Mouse (Mus musculus): ENCODE results near the gene Ndrg3. TPM values are rescaled to one million over a fixed set of nuclear protein-coding genes. Genes with fewer than 3 reads are reported as not detected.
"Not testable (repeated sequence)": the region's sequence is repeated elsewhere in the genome, so short reads cannot be mapped to it uniquely, and the experiment has no call there.

Gene Ndrg3
- polyA plus RNA-seq, 1 experiment from 2014 or later, result 57.9 TPM

DNA sequence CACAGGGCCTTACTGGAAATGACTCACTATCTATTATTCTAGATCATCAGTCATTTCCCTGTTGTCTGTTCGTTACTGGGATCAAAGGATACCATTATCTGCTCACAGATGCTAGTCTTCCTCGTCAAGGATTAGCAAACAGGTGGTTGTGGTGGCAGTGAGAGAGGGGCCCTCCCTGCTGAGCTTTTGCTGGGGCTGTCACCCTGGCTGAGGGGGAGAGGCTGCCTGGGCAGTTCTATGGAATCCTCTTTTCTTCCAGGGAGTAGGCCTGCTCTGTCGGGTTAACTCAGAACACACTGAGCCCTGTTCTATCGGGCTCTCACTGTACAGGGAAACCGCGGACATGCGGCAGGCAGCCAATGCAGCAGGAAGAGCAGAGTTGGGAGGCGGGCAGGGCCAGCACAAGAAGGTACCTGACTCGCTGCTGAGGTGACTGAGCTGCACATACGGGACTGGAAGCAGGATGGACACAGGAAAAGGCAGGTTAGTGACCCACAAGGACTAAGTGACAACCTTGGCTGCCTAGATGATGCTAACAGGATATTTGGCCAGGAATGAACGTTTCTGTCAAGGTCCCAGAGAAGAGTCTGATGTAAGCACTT, 62.2 kb downstream of the Ndrg3 start:
- Histone ChIP-seq H3K4me2 (replicated peaks; ENCODE audit: low read depth, low read length) (no peak overlapping the region), H3K27me3 (ENCODE audit: insufficient read depth, low read length) (no peaks in the 10 kb centered on the region), H3K9me3 (ENCODE audit: low read length) (no peaks in the 10 kb centered on the region), H3K4me3 (ENCODE audit: low read length) (no peak overlapping the region), H3K27ac (ENCODE audit: low read length) (no peak overlapping the region), H3K4me1 (ENCODE audit: insufficient read depth, low read length) (no peaks in the 10 kb centered on the region; the same call in 1 of the 2 replicates), H3K36me3 (ENCODE audit: insufficient read depth, low read length) (peaks cover 11% of the 10 kb centered on the region; the same call in 1 of the 2 replicates), H3K9ac (replicated peaks; ENCODE audit: low read length) (no peak overlapping the region)
- WGBS, result 66% methylated on average over 11 of the region's 11 CpGs
- ATAC-seq (ENCODE audit: low FRiP score, low TSS enrichment), result no peak

DNA sequence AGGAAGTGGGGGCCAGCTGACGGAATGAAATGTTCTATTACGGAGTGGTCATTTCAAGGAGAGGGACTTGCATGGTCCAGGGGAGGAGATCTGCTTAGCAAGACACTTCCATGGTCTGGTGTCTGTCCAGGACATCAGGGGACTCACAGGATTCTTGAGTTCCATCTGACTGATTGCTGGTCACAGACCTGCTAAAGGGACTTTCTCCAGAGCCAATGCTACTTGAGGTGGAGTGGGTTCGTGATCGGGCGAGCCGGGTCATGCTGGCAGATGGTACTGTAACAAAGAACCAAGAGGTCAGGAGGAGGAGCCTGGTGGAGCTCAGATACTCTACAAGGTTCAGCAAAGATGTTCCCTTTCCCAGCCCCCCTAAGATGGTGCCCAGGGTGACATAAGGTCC, 63.2 kb downstream of the Ndrg3 start:
- no peak overlapping the region for H3K4me3 ChIP-seq (ENCODE audit: low read length)
- no peaks in the 10 kb centered on the region for H3K9me3 ChIP-seq (ENCODE audit: low read length)
- 93% methylated on average over 6 of the region's 6 CpGs for WGBS
- no peak overlapping the region for H3K27ac ChIP-seq (ENCODE audit: low read length)
- peaks cover 6% of the 10 kb centered on the region; the same call in 1 of the 2 replicates for H3K4me1 ChIP-seq (ENCODE audit: insufficient read depth, low read length)
- H3K9ac ChIP-seq (replicated peaks; ENCODE audit: low read length), result no peak overlapping the region
- H3K27me3 ChIP-seq (ENCODE audit: insufficient read depth, low read length), result no peaks in the 10 kb centered on the region
- no peak overlapping the region for H3K4me2 ChIP-seq (replicated peaks; ENCODE audit: low read depth, low read length)
- peaks cover 11% of the 10 kb centered on the region; the same call in 1 of the 2 replicates for H3K36me3 ChIP-seq (ENCODE audit: insufficient read depth, low read length)
- no peak for ATAC-seq (ENCODE audit: low FRiP score, low TSS enrichment)

DNA sequence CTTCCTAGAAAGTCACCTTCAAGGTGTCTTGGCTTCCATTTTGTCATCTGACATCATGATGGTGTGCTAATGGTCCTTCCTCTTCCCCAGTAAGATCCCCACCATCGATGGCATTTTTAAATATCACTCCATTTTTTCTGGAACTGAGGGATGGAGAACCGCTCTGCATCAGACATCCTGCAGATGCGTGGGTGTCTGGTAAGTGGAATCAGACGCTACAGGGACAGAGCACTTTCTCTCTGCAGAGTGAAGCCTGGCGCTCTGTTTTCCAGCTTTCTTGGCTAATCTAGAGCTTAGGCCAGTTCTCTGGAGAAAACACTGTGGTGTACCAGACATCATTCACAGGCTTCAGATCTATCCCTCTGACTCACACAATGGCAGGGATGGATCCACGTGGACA, 64.2 kb downstream of the Ndrg3 start:
- H3K36me3 ChIP-seq (ENCODE audit: insufficient read depth, low read length), result peaks cover 11% of the 10 kb centered on the region; the same call in 1 of the 2 replicates
- ATAC-seq (ENCODE audit: low FRiP score, low TSS enrichment), result no peak
- H3K4me3 ChIP-seq (ENCODE audit: low read length), result no peak overlapping the region
- H3K9me3 ChIP-seq (ENCODE audit: low read length), result no peaks in the 10 kb centered on the region
- H3K27me3 ChIP-seq (ENCODE audit: insufficient read depth, low read length), result no peaks in the 10 kb centered on the region
- peaks cover 6% of the 10 kb centered on the region; the same call in 1 of the 2 replicates for H3K4me1 ChIP-seq (ENCODE audit: insufficient read depth, low read length)
- WGBS, result 89% methylated on average over 6 of the region's 6 CpGs
- no peak overlapping the region for H3K27ac ChIP-seq (ENCODE audit: low read length)
- no peak overlapping the region for H3K4me2 ChIP-seq (replicated peaks; ENCODE audit: low read depth, low read length)
- H3K9ac ChIP-seq (replicated peaks; ENCODE audit: low read length), result no peak overlapping the region

DNA sequence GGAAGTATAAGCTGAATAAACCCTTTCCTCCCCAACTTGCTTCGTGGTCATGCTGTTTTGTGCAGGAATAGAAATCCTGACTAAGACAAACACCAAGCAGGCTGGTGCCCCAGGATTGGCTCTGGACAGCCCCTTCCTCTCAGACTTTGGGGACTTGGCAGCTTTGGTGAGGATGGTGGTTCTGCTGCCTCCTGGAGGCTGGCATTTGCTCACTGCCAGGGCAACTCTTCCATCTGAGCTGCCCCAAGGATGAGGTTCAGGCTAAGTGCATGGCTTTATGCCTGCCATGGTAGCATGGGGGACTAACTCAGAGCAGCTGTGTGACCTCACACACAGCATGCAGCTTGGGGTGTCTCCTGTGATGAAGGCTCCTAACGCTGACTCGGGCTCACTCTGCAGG, 66.2 kb downstream of the Ndrg3 start:
- not testable (repeated sequence) for H3K27ac ChIP-seq (ENCODE audit: low read length); ATAC-seq (ENCODE audit: low FRiP score, low TSS enrichment); H3K27me3 ChIP-seq (ENCODE audit: insufficient read depth, low read length); H3K4me1 ChIP-seq (ENCODE audit: insufficient read depth, low read length); H3K9ac ChIP-seq (replicated peaks; ENCODE audit: low read length); H3K4me3 ChIP-seq (ENCODE audit: low read length); H3K9me3 ChIP-seq (ENCODE audit: low read length); H3K4me2 ChIP-seq (replicated peaks; ENCODE audit: low read depth, low read length)
- peaks cover 10% of the 10 kb centered on the region; the same call in 1 of the 2 replicates for H3K36me3 ChIP-seq (ENCODE audit: insufficient read depth, low read length)
- WGBS, result 76% methylated on average over 3 of the region's 3 CpGs

DNA sequence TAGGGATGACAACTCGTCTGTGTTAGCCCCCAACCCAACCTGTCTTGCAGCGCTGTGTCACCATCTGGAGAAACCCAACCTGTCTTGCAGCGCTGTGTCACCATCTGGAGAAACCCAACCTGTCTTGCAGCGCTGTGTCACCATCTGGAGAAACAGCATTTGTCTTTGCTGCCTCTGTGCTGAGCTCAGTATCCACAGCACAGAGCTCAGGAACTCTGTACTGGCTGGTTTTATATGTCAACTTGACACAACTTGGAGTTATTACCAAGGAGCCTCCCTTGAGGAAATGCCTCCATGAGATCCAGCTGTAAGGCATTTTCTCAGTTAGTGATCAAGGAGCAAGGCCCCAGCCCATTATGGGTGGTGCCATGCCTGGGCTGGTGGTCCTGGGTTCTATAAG, 66.8 kb downstream of the Ndrg3 start:
- H3K9me3 ChIP-seq (ENCODE audit: low read length); H3K4me1 ChIP-seq (ENCODE audit: insufficient read depth, low read length); H3K9ac ChIP-seq (replicated peaks; ENCODE audit: low read length); H3K4me3 ChIP-seq (ENCODE audit: low read length); H3K27ac ChIP-seq (ENCODE audit: low read length); H3K36me3 ChIP-seq (ENCODE audit: insufficient read depth, low read length); H3K4me2 ChIP-seq (replicated peaks; ENCODE audit: low read depth, low read length); H3K27me3 ChIP-seq (ENCODE audit: insufficient read depth, low read length): not testable (repeated sequence)
- ATAC-seq (ENCODE audit: low FRiP score, low TSS enrichment), result peak; percentile 49
- WGBS, result 66% methylated on average over 4 of the region's 4 CpGs

DNA sequence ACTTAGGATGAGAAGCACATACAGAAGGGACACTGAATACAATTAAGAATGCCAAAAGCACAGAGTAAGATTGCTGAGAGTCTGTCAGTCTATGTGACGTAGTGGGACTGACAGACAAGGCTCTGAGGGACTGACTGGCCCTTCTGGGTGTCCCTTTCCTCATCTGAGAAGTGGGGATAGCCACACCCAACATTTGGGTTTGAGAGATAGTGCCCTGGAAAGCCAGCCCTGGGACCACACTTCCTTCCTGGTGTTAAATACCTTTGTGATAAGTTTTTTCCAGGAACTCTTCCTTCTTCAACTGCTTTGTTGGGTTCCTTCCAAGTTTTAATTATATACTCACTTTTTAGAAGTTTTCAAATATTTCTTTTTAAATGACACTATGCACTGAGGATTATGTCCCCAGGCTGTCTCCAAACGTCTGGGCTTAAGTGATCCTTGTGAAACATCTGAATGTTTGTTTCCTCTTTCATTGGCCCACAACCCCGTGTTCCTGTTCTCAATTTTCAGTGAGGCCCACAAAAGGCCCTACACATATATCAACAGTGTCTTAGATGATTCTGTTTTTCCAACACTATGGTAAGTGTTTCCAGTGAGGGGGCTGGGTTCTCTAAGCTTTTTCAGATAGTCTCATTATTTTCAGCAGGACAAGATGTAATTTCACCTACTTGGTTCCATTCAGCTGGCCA, 67.5 kb downstream of the Ndrg3 start:
- Histone ChIP-seq H3K4me2 (replicated peaks; ENCODE audit: low read depth, low read length) (no peak overlapping the region), H3K4me1 (ENCODE audit: insufficient read depth, low read length) (peaks cover 6% of the 10 kb centered on the region; the same call in 1 of the 2 replicates), H3K27ac (ENCODE audit: low read length) (peak overlapping the region; percentile 23; the same call in 1 of the 2 replicates), H3K4me3 (ENCODE audit: low read length) (no peak overlapping the region), H3K27me3 (ENCODE audit: insufficient read depth, low read length) (no peaks in the 10 kb centered on the region), H3K9me3 (ENCODE audit: low read length) (no peaks in the 10 kb centered on the region), H3K36me3 (ENCODE audit: insufficient read depth, low read length) (peaks cover 7% of the 10 kb centered on the region; the same call in 1 of the 2 replicates), H3K9ac (replicated peaks; ENCODE audit: low read length) (no peak overlapping the region)
- 27% methylated on average over 3 of the region's 3 CpGs for WGBS
- ATAC-seq (ENCODE audit: low FRiP score, low TSS enrichment), result no peak

DNA sequence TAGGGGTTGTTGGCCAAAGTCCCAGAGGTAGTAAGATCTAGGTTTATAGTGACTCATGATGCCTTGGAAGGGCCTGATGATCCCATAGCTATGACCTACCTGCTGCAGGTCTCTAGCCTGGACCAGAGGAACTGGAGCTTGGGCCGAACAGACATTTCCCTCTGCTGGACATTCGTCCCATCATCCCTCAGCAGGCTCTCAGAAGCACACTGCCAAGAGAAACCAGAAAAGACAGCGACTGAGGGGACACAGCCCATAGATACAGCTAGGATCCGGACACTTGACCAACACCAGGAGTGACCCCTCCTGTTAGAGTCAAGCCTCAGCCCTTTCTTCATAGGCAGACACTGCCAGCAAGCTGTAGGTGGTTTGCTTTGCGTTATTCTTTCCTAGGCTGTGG, 68.8 kb downstream of the Ndrg3 start:
- H3K4me3 ChIP-seq (ENCODE audit: low read length), result no peak overlapping the region
- H3K4me2 ChIP-seq (replicated peaks; ENCODE audit: low read depth, low read length), result no peak overlapping the region
- WGBS, result 86% methylated on average over 5 of the region's 5 CpGs
- H3K4me1 ChIP-seq (ENCODE audit: insufficient read depth, low read length), result peaks cover 6% of the 10 kb centered on the region; the same call in 1 of the 2 replicates
- H3K36me3 ChIP-seq (ENCODE audit: insufficient read depth, low read length), result peaks cover 4% of the 10 kb centered on the region; the same call in 1 of the 2 replicates
- no peak overlapping the region for H3K9ac ChIP-seq (replicated peaks; ENCODE audit: low read length)
- H3K9me3 ChIP-seq (ENCODE audit: low read length), result no peaks in the 10 kb centered on the region
- no peak overlapping the region for H3K27ac ChIP-seq (ENCODE audit: low read length)
- H3K27me3 ChIP-seq (ENCODE audit: insufficient read depth, low read length), result no peaks in the 10 kb centered on the region
- ATAC-seq (ENCODE audit: low FRiP score, low TSS enrichment), result no peak

DNA sequence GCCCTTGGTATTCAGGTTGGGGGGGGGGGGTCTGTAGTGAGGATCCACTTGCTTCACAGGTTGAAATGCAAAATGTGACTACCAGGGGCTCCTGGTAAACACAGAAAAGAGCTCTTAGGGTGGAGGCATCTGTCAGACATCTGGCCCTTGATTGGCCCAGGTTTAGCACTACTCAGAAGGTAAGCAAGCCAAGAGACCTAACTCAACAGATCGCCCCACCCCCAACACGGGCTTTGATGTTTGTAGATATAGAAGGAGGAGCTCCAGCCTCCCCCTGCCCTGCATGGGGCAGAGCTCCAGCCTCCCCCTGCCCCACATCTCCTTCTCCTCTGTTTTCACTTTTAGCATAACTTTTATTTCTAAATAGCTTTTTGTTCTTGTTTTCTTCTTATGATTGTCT, 72.1 kb downstream of the Ndrg3 start:
- Histone ChIP-seq H3K9ac (replicated peaks; ENCODE audit: low read length) (no peak overlapping the region), H3K4me3 (ENCODE audit: low read length) (no peak overlapping the region), H3K4me1 (ENCODE audit: insufficient read depth, low read length) (peaks cover 6% of the 10 kb centered on the region; the same call in 1 of the 2 replicates), H3K27me3 (ENCODE audit: insufficient read depth, low read length) (no peaks in the 10 kb centered on the region), H3K9me3 (ENCODE audit: low read length) (no peaks in the 10 kb centered on the region), H3K36me3 (ENCODE audit: insufficient read depth, low read length) (no peaks in the 10 kb centered on the region), H3K4me2 (replicated peaks; ENCODE audit: low read depth, low read length) (no peak overlapping the region), H3K27ac (ENCODE audit: low read length) (no peak overlapping the region)
- WGBS, result 49% methylated on average over 2 of the region's 2 CpGs
- ATAC-seq (ENCODE audit: low FRiP score, low TSS enrichment), result no peak

DNA sequence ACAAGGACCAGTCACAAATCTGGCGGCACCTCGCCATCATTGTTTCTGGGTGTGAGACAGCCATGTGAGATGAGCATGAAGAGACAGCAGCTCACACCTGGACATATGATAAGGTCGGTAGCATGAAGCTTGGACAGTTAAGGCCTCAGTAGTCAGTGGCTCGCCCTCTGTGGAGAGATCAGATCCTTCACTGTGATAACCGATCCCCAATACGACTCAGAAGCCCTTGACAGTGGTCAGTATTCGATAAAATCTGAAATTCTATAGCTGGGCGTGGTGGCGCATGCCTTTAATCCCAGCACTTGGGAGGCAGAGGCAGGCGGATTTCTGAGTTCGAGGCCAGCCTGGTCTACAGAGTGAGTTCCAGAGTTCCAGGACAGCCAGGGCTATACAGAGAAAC, 72.7 kb downstream of the Ndrg3 start:
- not testable (repeated sequence) for H3K4me1 ChIP-seq (ENCODE audit: insufficient read depth, low read length); H3K27me3 ChIP-seq (ENCODE audit: insufficient read depth, low read length); H3K36me3 ChIP-seq (ENCODE audit: insufficient read depth, low read length); H3K4me3 ChIP-seq (ENCODE audit: low read length); ATAC-seq (ENCODE audit: low FRiP score, low TSS enrichment); H3K4me2 ChIP-seq (replicated peaks; ENCODE audit: low read depth, low read length); H3K27ac ChIP-seq (ENCODE audit: low read length); H3K9ac ChIP-seq (replicated peaks; ENCODE audit: low read length); H3K9me3 ChIP-seq (ENCODE audit: low read length)
- WGBS, result 86% methylated on average over 11 of the region's 11 CpGs

DNA sequence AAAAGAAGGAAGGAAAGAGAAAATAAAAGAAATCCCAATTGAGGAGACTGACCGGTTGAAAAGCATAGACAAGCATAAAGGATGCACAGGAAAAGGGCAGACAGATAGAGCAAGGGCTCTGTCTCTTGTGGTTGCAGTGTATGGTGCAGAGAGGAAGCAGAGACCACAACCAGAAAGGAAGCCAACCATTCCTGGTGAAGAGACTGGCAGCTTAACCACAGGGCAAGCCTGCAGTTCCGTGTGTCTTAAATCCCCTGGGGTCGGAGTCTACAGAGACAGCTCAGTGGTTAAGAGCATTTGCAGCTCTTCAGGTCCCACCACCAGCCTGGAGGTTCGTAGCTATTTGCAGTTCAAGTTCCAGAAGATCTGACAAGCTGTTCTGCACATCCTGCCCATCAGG, 73.3 kb downstream of the Ndrg3 start:
- H3K27ac ChIP-seq (ENCODE audit: low read length), result no peak overlapping the region
- WGBS, result 62% methylated on average over 4 of the region's 4 CpGs
- no peak overlapping the region for H3K9ac ChIP-seq (replicated peaks; ENCODE audit: low read length)
- no peak overlapping the region for H3K4me3 ChIP-seq (ENCODE audit: low read length)
- H3K9me3 ChIP-seq (ENCODE audit: low read length), result no peaks in the 10 kb centered on the region
- no peak for ATAC-seq (ENCODE audit: low FRiP score, low TSS enrichment)
- no peaks in the 10 kb centered on the region for H3K4me1 ChIP-seq (ENCODE audit: insufficient read depth, low read length)
- no peaks in the 10 kb centered on the region for H3K27me3 ChIP-seq (ENCODE audit: insufficient read depth, low read length)
- H3K36me3 ChIP-seq (ENCODE audit: insufficient read depth, low read length), result no peaks in the 10 kb centered on the region
- no peak overlapping the region for H3K4me2 ChIP-seq (replicated peaks; ENCODE audit: low read depth, low read length)

Measured in kidney, embryonic 16.5 days (tissue).